Mouse (Mus musculus): ENCODE data around the gene Elmo1.

DNA sequence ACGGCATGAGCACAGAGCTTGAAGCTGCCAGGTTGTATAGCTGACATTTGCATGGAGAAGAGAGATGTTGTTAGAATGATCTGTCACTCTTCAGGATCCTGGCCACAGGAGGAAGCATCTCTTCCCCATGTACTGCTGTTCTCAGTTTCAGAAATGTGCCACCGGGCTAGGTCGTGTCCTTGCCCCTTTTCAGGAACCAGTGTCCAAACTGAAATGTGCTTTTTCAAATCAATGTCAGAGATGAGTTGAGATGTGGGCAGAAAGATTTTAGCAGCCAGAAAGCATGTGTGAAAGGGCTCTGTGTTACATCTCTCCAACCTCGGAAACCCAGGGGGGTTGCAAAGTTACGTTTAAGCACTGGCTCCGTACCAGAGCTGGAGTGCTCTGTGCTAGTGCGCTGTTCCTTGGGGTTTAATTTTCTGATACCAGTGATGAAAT, 383.3 kb downstream of the Elmo1 start:
- no peak for TF ChIP-seq POLR2A (IDR thresholded peaks at IDR 0.05; ENCODE audit: insufficient read depth, low read length)
- no peak for TF ChIP-seq CTCF (IDR thresholded peaks at IDR 0.05; ENCODE audit: low read depth, low read length)

Measured in ES-Bruce4 (cell line).